Mouse (Mus musculus): ENCODE results near the gene Cdk8. TPM values are rescaled to one million over a fixed set of nuclear protein-coding genes. Genes with fewer than 3 reads are reported as not detected.

The Cdk8 gene
- polyA plus RNA-seq, 1 experiment from 2014 or later = 17.1 TPM

DNA sequence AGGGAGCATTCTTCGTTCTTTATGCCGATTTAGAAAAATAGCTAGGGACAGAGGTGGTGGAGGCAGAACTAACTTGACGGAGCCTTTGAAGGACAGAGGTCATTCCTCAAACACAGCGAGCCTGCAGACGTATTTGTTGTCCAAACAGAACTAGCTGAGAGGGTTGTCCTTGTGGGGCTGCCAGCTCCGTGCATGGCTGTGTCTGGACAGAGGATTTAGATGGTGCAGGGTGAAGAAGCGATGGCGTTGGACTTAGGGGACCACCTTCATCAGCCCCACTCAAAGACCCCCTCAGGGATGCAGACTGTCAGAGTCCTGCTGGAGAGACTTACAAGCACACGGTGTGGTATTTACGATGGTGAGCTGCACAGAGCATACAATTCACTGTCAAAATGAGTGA lies 97.9 kb downstream of the Cdk8 start:
- H3K4me3 ChIP-seq (ENCODE audit: control insufficient read depth in 1 of 2, insufficient read depth in 1 of 2, low read depth in 1 of 2, low read length in 2 of 2) = no peak overlapping the region
- no peak for ATAC-seq (ENCODE audit: insufficient number of reproducible peaks, insufficient read depth, low FRiP score, low read depth)

GRCm38 (mm10) chr5:146329541-146329940 lies 98.5 kb downstream of the Cdk8 start:
- Histone ChIP-seq H3K36me3 (ENCODE audit: control insufficient read depth, insufficient read depth, low read length) (no peaks in the 10 kb centered on the region), H3K4me1 (ENCODE audit: control insufficient read depth in 2 of 2, insufficient read depth in 2 of 2, low read length in 2 of 2) (no peaks in the 10 kb centered on the region), H3K9me3 (ENCODE audit: control insufficient read depth, low read length) (no peaks in the 10 kb centered on the region), H3K27ac (replicated peaks in 1 of 2; ENCODE audit: control insufficient read depth in 1 of 2, insufficient read depth in 1 of 2, low read depth in 2 of 2, low read length in 2 of 2) (no peak overlapping the region), H3K27me3 (ENCODE audit: control insufficient read depth, insufficient read depth, low read length) (no peaks in the 10 kb centered on the region), H3K9ac (ENCODE audit: low read length) (no peak overlapping the region), H3K4me2 (ENCODE audit: low read length) (no peak overlapping the region), H3K4me3 (ENCODE audit: control insufficient read depth in 1 of 2, insufficient read depth in 1 of 2, low read depth in 1 of 2, low read length in 2 of 2) (no peak overlapping the region)
- 78% methylated on average over 5 of the region's 5 CpGs for WGBS
- no peak for ATAC-seq (ENCODE audit: insufficient number of reproducible peaks, insufficient read depth, low FRiP score, low read depth)

More for the DNA sequence above, 97.9 kb downstream of the Cdk8 start:
- Histone ChIP-seq H3K9ac (ENCODE audit: low read length) (no peak overlapping the region), H3K4me2 (ENCODE audit: low read length) (no peak overlapping the region), H3K27me3 (ENCODE audit: control insufficient read depth, insufficient read depth, low read length) (no peaks in the 10 kb centered on the region), H3K4me1 (ENCODE audit: control insufficient read depth in 2 of 2, insufficient read depth in 2 of 2, low read length in 2 of 2) (peaks cover 2 to 3% of the 10 kb centered on the region in 2 experiments; a peak in 3 of 4 replicates), H3K9me3 (ENCODE audit: control insufficient read depth, low read length) (no peaks in the 10 kb centered on the region), H3K36me3 (ENCODE audit: control insufficient read depth, insufficient read depth, low read length) (no peaks in the 10 kb centered on the region), H3K27ac (replicated peaks in 1 of 2; ENCODE audit: control insufficient read depth in 1 of 2, insufficient read depth in 1 of 2, low read depth in 2 of 2, low read length in 2 of 2) (no peak overlapping the region)
- WGBS = 71% methylated on average over 10 of the region's 10 CpGs

DNA sequence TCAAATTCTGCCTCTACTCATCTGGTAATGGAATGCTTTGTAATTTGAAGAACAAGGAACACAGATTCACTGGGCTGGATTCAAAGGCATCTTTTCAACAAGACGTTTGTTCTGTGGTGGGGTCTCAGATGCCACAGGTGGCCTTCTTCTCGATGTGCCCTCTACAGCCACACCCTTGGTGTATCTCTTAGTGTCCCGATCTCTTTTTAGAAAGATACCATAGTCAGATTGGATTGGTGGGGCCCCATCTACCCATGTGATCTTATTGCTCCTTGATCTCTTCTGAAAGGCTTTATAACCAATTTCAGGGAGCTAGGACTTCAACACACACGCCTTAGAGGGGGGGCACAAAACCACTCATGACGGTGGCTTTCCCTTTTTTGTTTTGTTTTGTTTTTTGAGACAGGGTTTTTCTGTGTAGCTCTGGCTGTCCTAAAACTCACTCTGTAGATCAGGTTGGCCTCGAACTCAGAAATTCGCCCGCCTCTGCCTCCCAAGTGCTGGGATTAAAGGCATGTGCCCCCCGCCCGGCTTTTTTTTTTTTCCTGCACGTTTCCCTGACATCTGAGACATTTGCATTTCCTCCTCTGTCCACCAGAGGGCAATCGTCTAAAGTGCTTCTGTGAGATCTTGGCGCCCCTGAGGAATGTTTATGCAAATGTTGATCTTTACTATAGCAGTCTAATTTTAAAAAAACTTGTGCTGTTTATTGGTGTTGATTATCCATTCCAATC lies 99.2 kb downstream of the Cdk8 start:
- H3K9me3 ChIP-seq (ENCODE audit: control insufficient read depth, low read length) = no peaks in the 10 kb centered on the region
- H3K36me3 ChIP-seq (ENCODE audit: control insufficient read depth, insufficient read depth, low read length) = no peaks in the 10 kb centered on the region
- ATAC-seq (ENCODE audit: insufficient number of reproducible peaks, insufficient read depth, low FRiP score, low read depth) = no peak
- no peak overlapping the region for H3K27ac ChIP-seq (replicated peaks in 1 of 2; ENCODE audit: control insufficient read depth in 1 of 2, insufficient read depth in 1 of 2, low read depth in 2 of 2, low read length in 2 of 2)
- H3K4me2 ChIP-seq (ENCODE audit: low read length) = no peak overlapping the region
- H3K9ac ChIP-seq (ENCODE audit: low read length) = no peak overlapping the region
- H3K4me3 ChIP-seq (ENCODE audit: control insufficient read depth in 1 of 2, insufficient read depth in 1 of 2, low read depth in 1 of 2, low read length in 2 of 2) = no peak overlapping the region
- H3K4me1 ChIP-seq (ENCODE audit: control insufficient read depth in 2 of 2, insufficient read depth in 2 of 2, low read length in 2 of 2) = no peaks in the 10 kb centered on the region
- 30% methylated on average over 13 of the region's 13 CpGs for WGBS
- H3K27me3 ChIP-seq (ENCODE audit: control insufficient read depth, insufficient read depth, low read length) = no peaks in the 10 kb centered on the region

GRCm38 (mm10) chr5:146330765-146331115 lies 99.7 kb downstream of the Cdk8 start:
- WGBS = 29% methylated on average over 3 of the region's 3 CpGs

DNA sequence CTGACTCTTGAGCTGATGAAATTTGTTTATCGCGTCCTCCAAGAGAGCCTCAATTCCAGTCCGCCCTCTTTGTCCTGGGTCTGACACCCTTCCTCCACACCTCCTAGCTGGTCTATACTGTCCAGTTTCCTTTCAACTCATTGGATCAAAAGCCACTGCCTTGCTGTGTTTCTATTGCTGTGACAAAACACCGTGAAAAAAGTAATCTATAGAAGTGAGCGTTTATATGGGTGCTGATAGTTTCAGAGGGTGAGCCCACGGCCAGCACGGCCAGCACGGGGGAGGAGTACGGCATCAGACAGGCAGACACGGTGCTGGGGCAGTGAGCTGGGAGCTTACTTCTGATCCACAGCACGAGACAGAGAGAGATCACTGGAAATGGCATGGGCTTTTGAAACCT lies 100.1 kb downstream of the Cdk8 start:
- Histone ChIP-seq H3K9ac (ENCODE audit: low read length) (no peak overlapping the region), H3K27me3 (ENCODE audit: control insufficient read depth, insufficient read depth, low read length) (no peaks in the 10 kb centered on the region), H3K36me3 (ENCODE audit: control insufficient read depth, insufficient read depth, low read length) (no peaks in the 10 kb centered on the region), H3K27ac (replicated peaks in 1 of 2; ENCODE audit: control insufficient read depth in 1 of 2, insufficient read depth in 1 of 2, low read depth in 2 of 2, low read length in 2 of 2) (no peak overlapping the region), H3K4me3 (ENCODE audit: control insufficient read depth in 1 of 2, insufficient read depth in 1 of 2, low read depth in 1 of 2, low read length in 2 of 2) (no peak overlapping the region), H3K4me1 (ENCODE audit: control insufficient read depth in 2 of 2, insufficient read depth in 2 of 2, low read length in 2 of 2) (no peaks in the 10 kb centered on the region), H3K4me2 (ENCODE audit: low read length) (no peak overlapping the region), H3K9me3 (ENCODE audit: control insufficient read depth, low read length) (no peaks in the 10 kb centered on the region)
- ATAC-seq (ENCODE audit: insufficient number of reproducible peaks, insufficient read depth, low FRiP score, low read depth) = no peak
- WGBS = 77% methylated on average over 11 of the region's 11 CpGs

More at GRCm38 (mm10) chr5:146330765-146331115, 99.7 kb downstream of the Cdk8 start:
- Histone ChIP-seq H3K4me3 (ENCODE audit: control insufficient read depth in 1 of 2, insufficient read depth in 1 of 2, low read depth in 1 of 2, low read length in 2 of 2) (no peak overlapping the region), H3K27me3 (ENCODE audit: control insufficient read depth, insufficient read depth, low read length) (no peaks in the 10 kb centered on the region), H3K4me1 (ENCODE audit: control insufficient read depth in 2 of 2, insufficient read depth in 2 of 2, low read length in 2 of 2) (no peaks in the 10 kb centered on the region), H3K9me3 (ENCODE audit: control insufficient read depth, low read length) (no peaks in the 10 kb centered on the region), H3K27ac (replicated peaks in 1 of 2; ENCODE audit: control insufficient read depth in 1 of 2, insufficient read depth in 1 of 2, low read depth in 2 of 2, low read length in 2 of 2) (no peak overlapping the region), H3K9ac (ENCODE audit: low read length) (no peak overlapping the region), H3K4me2 (ENCODE audit: low read length) (no peak overlapping the region), H3K36me3 (ENCODE audit: control insufficient read depth, insufficient read depth, low read length) (no peaks in the 10 kb centered on the region)
- no peak for ATAC-seq (ENCODE audit: insufficient number of reproducible peaks, insufficient read depth, low FRiP score, low read depth)

DNA sequence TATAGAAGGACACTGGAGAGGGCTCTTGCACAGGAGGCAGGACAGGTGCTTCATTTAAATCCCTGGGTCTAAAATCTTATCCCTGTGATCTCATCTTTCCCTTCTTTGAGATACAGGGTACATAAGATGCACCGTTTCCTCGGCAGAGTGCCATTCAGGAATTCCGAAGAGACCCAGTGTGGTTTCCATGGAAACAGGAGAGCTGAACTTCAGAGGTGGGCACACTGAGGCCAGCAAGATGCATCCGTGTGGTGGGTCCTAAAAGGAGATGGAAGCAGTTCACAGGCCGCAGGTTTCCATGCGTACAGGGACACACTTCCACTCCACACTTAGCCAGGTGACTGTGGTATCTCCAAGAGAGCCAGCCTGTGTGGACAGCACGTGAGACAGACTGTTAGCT lies 101.5 kb downstream of the Cdk8 start:
- ATAC-seq (ENCODE audit: insufficient number of reproducible peaks, insufficient read depth, low FRiP score, low read depth) = no peak; the same call in 1 of the 2 replicates
- Histone ChIP-seq H3K4me1 (ENCODE audit: control insufficient read depth in 2 of 2, insufficient read depth in 2 of 2, low read length in 2 of 2) (no peaks in the 10 kb centered on the region), H3K9me3 (ENCODE audit: control insufficient read depth, low read length) (no peaks in the 10 kb centered on the region), H3K4me2 (ENCODE audit: low read length) (no peak overlapping the region), H3K27ac (replicated peaks in 1 of 2; ENCODE audit: control insufficient read depth in 1 of 2, insufficient read depth in 1 of 2, low read depth in 2 of 2, low read length in 2 of 2) (no peak overlapping the region), H3K36me3 (ENCODE audit: control insufficient read depth, insufficient read depth, low read length) (no peaks in the 10 kb centered on the region), H3K27me3 (ENCODE audit: control insufficient read depth, insufficient read depth, low read length) (no peaks in the 10 kb centered on the region), H3K4me3 (ENCODE audit: control insufficient read depth in 1 of 2, insufficient read depth in 1 of 2, low read depth in 1 of 2, low read length in 2 of 2) (no peak overlapping the region), H3K9ac (ENCODE audit: low read length) (no peak overlapping the region)
- WGBS = 72% methylated on average over 7 of the region's 7 CpGs

- no peak for ATAC-seq (ENCODE audit: insufficient number of reproducible peaks, insufficient read depth, low FRiP score, low read depth)
- no peak overlapping the region for H3K4me3 ChIP-seq (ENCODE audit: control insufficient read depth in 1 of 2, insufficient read depth in 1 of 2, low read depth in 1 of 2, low read length in 2 of 2)
- no peaks in the 10 kb centered on the region for H3K27me3 ChIP-seq (ENCODE audit: control insufficient read depth, insufficient read depth, low read length)
- no peaks in the 10 kb centered on the region for H3K36me3 ChIP-seq (ENCODE audit: control insufficient read depth, insufficient read depth, low read length)
- WGBS = 48% methylated on average over 1 of the region's 1 CpGs
- H3K4me1 ChIP-seq (ENCODE audit: control insufficient read depth in 2 of 2, insufficient read depth in 2 of 2, low read length in 2 of 2) = no peaks in the 10 kb centered on the region
- no peak overlapping the region for H3K4me2 ChIP-seq (ENCODE audit: low read length)
- H3K9ac ChIP-seq (ENCODE audit: low read length) = no peak overlapping the region
- no peak overlapping the region for H3K27ac ChIP-seq (replicated peaks in 1 of 2; ENCODE audit: control insufficient read depth in 1 of 2, insufficient read depth in 1 of 2, low read depth in 2 of 2, low read length in 2 of 2)
- H3K9me3 ChIP-seq (ENCODE audit: control insufficient read depth, low read length) = no peaks in the 10 kb centered on the region
These were observed 103.4 kb downstream of the Cdk8 start for GRCm38 (mm10) chr5:146334410-146334809.

GRCm38 (mm10) chr5:146338064-146338463 lies 107.0 kb downstream of the Cdk8 start:
- no peak for ATAC-seq (ENCODE audit: insufficient number of reproducible peaks, insufficient read depth, low FRiP score, low read depth)
- Histone ChIP-seq H3K4me1 (ENCODE audit: control insufficient read depth in 2 of 2, insufficient read depth in 2 of 2, low read length in 2 of 2) (no peaks in the 10 kb centered on the region), H3K27ac (replicated peaks in 1 of 2; ENCODE audit: control insufficient read depth in 1 of 2, insufficient read depth in 1 of 2, low read depth in 2 of 2, low read length in 2 of 2) (no peak overlapping the region), H3K27me3 (ENCODE audit: control insufficient read depth, insufficient read depth, low read length) (no peaks in the 10 kb centered on the region), H3K4me2 (ENCODE audit: low read length) (no peak overlapping the region), H3K9ac (ENCODE audit: low read length) (no peak overlapping the region), H3K9me3 (ENCODE audit: control insufficient read depth, low read length) (0 out of 2 replicates have a peak, but pooled peaks cover 4% of the 10 kb centered on the region), H3K4me3 (ENCODE audit: control insufficient read depth in 1 of 2, insufficient read depth in 1 of 2, low read depth in 1 of 2, low read length in 2 of 2) (no peak overlapping the region), H3K36me3 (ENCODE audit: control insufficient read depth, insufficient read depth, low read length) (no peaks in the 10 kb centered on the region)
- 62% methylated on average over 9 of the region's 9 CpGs for WGBS
